Mouse (Mus musculus): ENCODE measurements around the gene Gm4070.
"Not testable (repeated sequence)": the region's sequence is repeated elsewhere in the genome, so short reads cannot be mapped to it uniquely, and the experiment has no call there.

Gm4070 gene

DNA sequence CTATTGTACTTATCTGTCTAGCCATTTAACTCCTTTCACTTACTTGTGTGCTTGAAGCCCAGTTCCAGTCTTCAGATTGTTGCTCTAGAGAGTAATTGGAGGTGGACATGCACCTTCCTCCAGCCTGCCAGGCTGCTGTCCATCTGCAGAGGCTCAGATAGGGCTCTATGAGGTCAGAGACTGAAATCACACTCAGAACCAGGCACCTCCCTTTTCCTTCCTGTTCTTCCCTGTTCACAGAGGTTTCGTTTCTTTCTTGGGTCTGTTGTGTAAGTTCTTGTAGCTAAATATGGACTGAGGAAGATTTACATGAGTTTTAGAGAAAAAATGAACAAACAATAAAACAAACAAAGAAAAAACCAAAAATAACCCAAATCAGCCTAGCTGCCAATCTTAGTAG is at the start of gene Gm4070:
Gm4070 (minus strand) TSS at position 156 of the 400 bp plus-strand sequence.
- not testable (repeated sequence) for DNase-seq

GRCm38 (mm10) chr7:105954540-105954939 is 773 bp upstream of the Gm4070 start:
- not testable (repeated sequence) for DNase-seq

- DNase-seq: not testable (repeated sequence)
These were observed 1.4 kb downstream of the Gm4070 start for GRCm38 (mm10) chr7:105952408-105952807.

GRCm38 (mm10) chr7:105945238-105945637 is 8.5 kb downstream of the Gm4070 start:
- DNase-seq: not testable (repeated sequence)

DNA sequence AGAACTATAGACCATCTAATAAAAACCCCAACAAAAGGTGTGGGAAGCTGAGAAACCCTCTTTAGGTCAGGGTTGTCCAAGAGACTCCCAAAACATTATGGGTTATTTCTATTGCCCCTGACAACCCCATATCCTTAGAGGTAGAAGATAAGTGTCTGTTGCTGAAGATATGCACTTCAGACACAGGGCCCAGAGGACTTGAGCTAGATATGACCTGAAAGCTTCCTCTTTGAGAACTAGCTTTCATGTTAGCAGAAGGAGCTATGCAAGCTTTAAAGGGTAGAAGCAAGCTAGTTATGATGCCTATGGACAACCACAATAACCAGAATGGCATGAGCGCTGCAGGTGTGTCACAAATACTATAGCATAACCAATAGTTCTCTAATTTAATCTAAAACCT is 21.6 kb downstream of the Gm4070 start:
- not testable (repeated sequence) for DNase-seq

- not testable (repeated sequence) for DNase-seq
These were observed 70.0 kb downstream of the Gm4070 start for GRCm38 (mm10) chr7:105883588-105884336.

GRCm38 (mm10) chr7:105879717-105880484 is 73.9 kb downstream of the Gm4070 start:
- DNase-seq: not testable (repeated sequence)

DNA sequence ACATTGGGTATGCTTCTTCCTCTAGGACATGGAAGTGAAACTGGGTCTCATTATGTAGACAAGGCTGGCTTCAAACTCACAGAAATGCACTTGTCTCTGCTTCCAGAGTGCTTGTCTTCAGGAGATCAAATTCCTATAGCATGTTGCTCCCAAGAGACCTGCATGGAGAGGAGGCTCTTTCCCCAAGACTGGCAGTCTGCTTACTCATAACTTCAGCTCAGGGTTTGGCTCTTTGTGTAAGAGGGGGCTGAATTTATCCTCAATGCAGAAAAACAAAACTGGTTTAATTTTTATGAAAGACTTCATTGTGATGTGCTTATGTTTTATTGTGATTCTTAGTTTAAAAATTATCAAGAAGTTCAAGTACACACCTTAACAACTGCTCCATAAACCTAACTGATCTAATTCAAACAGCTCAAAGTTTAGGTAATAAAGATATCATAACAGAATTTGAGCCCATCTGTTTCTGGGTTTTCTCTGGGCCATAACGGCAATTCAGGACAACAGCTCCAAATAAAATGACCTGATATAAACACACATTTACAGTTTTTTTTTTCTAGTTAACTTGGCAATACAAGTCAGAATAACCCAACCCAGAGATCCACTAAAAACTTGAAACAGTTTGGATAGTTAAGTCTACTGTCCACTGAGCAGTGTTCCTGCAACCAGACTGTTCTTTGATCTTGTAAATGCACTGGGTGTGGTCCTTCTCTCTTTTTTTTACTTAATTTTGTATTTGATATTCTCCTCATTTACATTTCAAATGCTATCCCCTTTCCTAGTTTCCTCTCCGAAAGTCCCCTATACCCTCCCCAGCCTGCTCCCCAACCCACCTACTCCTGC is 97.8 kb downstream of the Gm4070 start:
- not testable (repeated sequence) for DNase-seq

Measured in cerebellum, adult 8-10 months (tissue).